Mouse (Mus musculus) brain, embryonic 14.5 days (tissue): ENCODE results near the gene Erich6b. TPM values are rescaled to one million over a fixed set of nuclear protein-coding genes. Genes with fewer than 3 reads are reported as not detected.

ENCODE experiments used
- DNase-seq: peaks from one replicate; pipeline ENCODE4 v3.0.0-alpha.2; 2011; ENCODE audit warnings: low read depth
- CTCF ChIP-seq: fragments of 200-500 bp; IDR thresholded peaks from 2 replicates; pipeline ENCODE4 v1.5.1; 2012; ENCODE audit warnings: inconsistent platforms, mild to moderate bottlenecking, moderate library complexity, borderline replicate concordance; ENCODE audit not compliant: insufficient read depth, insufficient read length; ENCODE audit errors: extremely low read depth
- POLR2A ChIP-seq: fragments of 200-500 bp; IDR thresholded peaks from 2 replicates; pipeline ENCODE4 v1.6.1; 2012; ENCODE audit warnings: mild to moderate bottlenecking, inconsistent platforms, borderline replicate concordance; ENCODE audit not compliant: poor library complexity, insufficient read depth, insufficient read length, severe bottlenecking; ENCODE audit errors: extremely low read depth
- polyA plus RNA-seq: library from polyadenylated mRNA; depleted of rRNA; stranded (reverse); fragments of >200 nt; gene quantifications from 2 replicates; pipeline ENCODE4 v1.2.3, GENCODE M21; 2012

The Erich6b gene
- polyA plus RNA-seq, 1 experiment, result not detected

GRCm38 (mm10) chr14:75660936-75661335 lies 18.9 kb downstream of the Erich6b start:
- DNase-seq, result peak; percentile 62
- TF ChIP-seq POLR2A (no peak), CTCF (no peak)

GRCm38 (mm10) chr14:75661548-75661947 lies 19.5 kb downstream of the Erich6b start:
- peak; percentile 49 for DNase-seq
- TF ChIP-seq CTCF (no peak), POLR2A (no peak)

GRCm38 (mm10) chr14:75665430-75666180 lies 23.5 kb downstream of the Erich6b start:
- DNase-seq, result no peak
- no peak for TF ChIP-seq CTCF
- TF ChIP-seq POLR2A, result no peak

GRCm38 (mm10) chr14:75669085-75669645 lies 27.1 kb downstream of the Erich6b start:
- TF ChIP-seq CTCF, result no peak
- TF ChIP-seq POLR2A, result no peak
- DNase-seq, result no peak

- DNase-seq, result peak; percentile 61
- no peak for TF ChIP-seq POLR2A
- no peak for TF ChIP-seq CTCF
Measured at GRCm38 (mm10) chr14:75676316-75676715, 34.3 kb downstream of the Erich6b start.

- DNase-seq, result peak; percentile 2
- TF ChIP-seq POLR2A, result no peak
- TF ChIP-seq CTCF, result no peak
Measured at GRCm38 (mm10) chr14:75690428-75690827, 48.4 kb downstream of the Erich6b start.

GRCm38 (mm10) chr14:75696096-75696495 lies 54.0 kb downstream of the Erich6b start:
- TF ChIP-seq POLR2A, result no peak
- TF ChIP-seq CTCF, result no peak
- no peak for DNase-seq

GRCm38 (mm10) chr14:75697928-75698327 lies 55.9 kb downstream of the Erich6b start:
- DNase-seq, result no peak

GRCm38 (mm10) chr14:75706647-75707046 lies 64.6 kb downstream of the Erich6b start:
- TF ChIP-seq CTCF (no peak), POLR2A (no peak)

More at GRCm38 (mm10) chr14:75697928-75698327, 55.9 kb downstream of the Erich6b start:
- TF ChIP-seq CTCF, result no peak
- TF ChIP-seq POLR2A, result no peak

GRCm38 (mm10) chr14:75707771-75708170 lies 65.7 kb downstream of the Erich6b start:
- no peak for TF ChIP-seq POLR2A
- no peak for TF ChIP-seq CTCF
- no peak for DNase-seq

More at GRCm38 (mm10) chr14:75706647-75707046, 64.6 kb downstream of the Erich6b start:
- DNase-seq, result no peak

GRCm38 (mm10) chr14:75708986-75709385 lies 66.9 kb downstream of the Erich6b start:
- TF ChIP-seq POLR2A (no peak), CTCF (no peak)
- no peak for DNase-seq
